Mouse (Mus musculus) spleen, embryonic (tissue): ENCODE measurements at regions not wholly inside any gene's neighbourhood (a gene's known extent, or its start where the extent isn't known, plus 50 kb on each side); places are given as distances from the start of the nearest gene placed in this dataset.

Experiments
- CTCF ChIA-PET: fragments of 350-600 bp; sonication (Branson Sonifier 250); formaldehyde crosslinking; loops from one replicate; lab custom pipeline; 2022; lab: Charles Lee

GRCm38 (mm10) chr4:52666768-52667480 is 70.8 kb downstream of the Toporsl start:
- CTCF ChIA-PET, result no interaction called here

GRCm38 (mm10) chr4:52709563-52709962 is 104.8 kb upstream of the Olfr275 start:
- CTCF ChIA-PET, result no interaction called here

- CTCF ChIA-PET, result no interaction called here
Observed at GRCm38 (mm10) chr4:52726203-52726602, 88.2 kb upstream of the Olfr275 start.

- CTCF ChIA-PET, result no interaction called here
Observed at GRCm38 (mm10) chr4:52726625-52727297, 87.6 kb upstream of the Olfr275 start.

- CTCF ChIA-PET, result no interaction called here
Observed at GRCm38 (mm10) chr4:52733141-52733540, 81.3 kb upstream of the Olfr275 start.

GRCm38 (mm10) chr4:52739543-52740474 is 74.6 kb upstream of the Olfr275 start:
- CTCF ChIA-PET, result no interaction called here

- CTCF ChIA-PET, result interaction anchor here (0.7 kb wide), 1 partner anchor 14 kb away, joined by 4 read pairs; no protein-coding TSS in a partner anchor
Observed at GRCm38 (mm10) chr4:52752838-52753509, 61.4 kb upstream of the Olfr275 start.
